Mouse (Mus musculus): ENCODE data around the gene Zan.

Zan gene

DNA sequence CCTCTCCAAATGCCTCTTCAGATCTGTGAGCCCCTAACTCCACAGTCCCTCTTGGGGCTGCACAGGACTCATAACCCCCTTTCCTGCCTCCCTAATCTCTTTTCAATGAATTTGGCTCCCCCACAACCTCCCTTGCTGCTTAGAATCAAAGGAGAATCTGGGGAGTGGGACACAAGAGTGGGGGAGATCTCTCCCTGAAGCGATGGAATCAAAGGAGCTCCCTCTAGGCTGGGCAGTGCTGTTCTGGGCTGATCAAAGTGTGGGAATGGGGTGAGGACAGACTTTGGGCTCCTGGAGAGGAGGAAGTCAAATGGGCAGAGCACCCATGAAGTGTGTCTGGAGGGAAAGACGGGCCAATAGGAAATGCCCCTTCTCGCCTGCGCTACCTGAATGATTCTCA is 125.5 kb downstream of the Zan start:
- DNase-seq (ENCODE audit: low spot score in 2 of 2): no peak

DNA sequence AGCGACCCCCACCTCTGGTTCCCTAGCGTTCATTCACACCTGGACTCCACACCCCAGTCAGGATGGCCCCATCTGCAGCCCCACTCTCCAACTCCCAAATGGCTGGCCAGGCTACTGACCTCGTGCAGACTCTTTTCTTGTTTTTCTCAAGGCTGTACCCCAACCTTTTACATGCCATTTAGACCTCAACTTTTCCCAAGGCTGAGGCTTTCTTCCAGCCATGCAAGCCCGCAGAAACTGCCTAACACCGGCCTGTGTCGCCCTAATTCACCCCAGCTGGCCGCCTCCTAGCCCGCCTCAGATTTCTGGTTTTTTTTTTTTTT is 125.8 kb downstream of the Zan start:
- no peak for DNase-seq (ENCODE audit: low spot score in 2 of 2)

- no peak for DNase-seq (ENCODE audit: low spot score in 2 of 2)
Measured at GRCm38 (mm10) chr5:137350205-137351057, 126.4 kb downstream of the Zan start.

DNA sequence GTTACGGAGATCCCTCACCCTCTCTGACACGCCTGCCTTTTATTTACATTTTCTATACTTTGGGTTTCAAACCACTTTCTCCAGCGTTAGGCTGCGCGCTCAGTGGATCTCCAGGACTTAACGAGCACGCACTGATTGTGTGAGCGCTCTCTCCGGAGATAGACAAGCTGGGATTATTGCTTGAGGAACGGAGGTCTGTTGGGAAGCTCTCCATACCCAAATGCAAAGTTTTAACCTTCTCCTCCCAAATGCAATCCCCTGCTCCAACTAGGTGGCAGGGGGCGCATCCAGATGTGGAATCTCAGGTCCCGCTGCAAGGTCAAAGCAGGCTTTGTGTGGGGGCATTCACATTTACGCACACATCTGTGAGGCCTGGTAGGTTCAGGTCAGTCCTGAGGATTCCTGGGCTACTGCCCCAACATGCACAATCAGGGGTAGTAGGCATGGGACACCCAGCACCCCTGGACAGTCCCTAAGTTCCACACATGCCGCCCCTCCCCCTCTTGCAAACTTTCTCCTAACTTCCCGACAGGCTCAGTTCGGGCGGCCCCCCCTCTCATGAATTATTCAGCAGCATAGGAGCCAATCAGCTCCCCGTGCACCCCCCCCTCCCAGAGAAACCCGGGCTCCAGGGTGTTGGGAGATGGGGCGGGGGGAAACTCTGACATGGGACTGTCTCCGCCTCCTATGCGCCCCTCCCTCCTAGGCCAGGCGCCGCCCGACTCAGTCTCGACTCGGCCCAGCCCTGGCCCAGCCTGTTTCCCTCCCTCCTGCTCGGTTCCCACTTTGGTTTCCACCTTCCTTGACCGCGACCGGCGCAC is 127.3 kb downstream of the Zan start, which contains the start of gene Ephb4:
Gene Ephb4, plus strand, starts transcription at position 726 of the 821 bp plus-strand sequence.
- DNase-seq (ENCODE audit: low spot score in 2 of 2): peak in 1 of 2 experiments; percentile 19

DNA sequence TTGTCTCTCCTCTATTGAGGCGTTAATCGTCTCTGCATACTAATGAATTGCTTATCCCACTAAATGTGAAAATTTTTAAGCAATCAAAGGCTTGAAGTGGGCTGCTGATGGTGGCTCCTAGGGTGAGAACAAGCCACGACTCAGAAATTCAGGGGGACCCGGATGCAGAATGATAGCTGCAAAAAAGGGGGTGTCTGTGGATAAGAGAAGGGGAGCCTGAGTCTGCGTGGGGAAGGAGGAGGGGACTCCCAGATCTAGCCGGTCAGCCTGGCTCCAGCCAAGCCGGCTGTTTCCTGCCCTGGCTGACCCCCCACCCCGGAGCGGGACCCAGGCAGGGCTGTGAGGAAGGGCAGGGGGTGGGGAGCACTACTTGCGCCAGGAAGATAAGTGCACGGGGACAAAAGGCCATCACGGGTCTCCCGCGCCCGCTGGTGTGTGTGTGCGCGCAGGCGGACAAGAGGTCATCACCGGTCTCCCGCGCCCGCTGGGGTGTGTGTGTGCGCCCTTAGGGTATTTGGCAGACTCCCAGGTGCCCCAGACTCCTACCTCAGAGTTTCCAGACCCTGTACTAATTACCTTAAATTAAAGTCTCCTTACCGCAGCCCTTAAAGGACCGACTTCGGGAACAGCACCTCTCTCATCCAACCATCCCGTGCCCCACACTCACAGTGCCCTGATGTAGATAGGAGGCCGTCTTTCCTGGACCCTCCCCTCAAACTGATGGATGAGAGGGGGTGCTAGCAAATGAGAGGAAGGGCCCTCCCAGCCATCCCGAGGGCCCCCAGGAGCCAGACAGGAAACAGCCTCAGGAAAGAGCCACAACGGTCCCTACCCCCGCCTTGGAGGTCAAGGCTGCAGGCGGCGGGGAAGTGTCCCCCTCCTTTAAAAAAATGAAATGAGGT is 128.1 kb downstream of the Zan start:
- DNase-seq (ENCODE audit: low spot score in 2 of 2): no peak

DNA sequence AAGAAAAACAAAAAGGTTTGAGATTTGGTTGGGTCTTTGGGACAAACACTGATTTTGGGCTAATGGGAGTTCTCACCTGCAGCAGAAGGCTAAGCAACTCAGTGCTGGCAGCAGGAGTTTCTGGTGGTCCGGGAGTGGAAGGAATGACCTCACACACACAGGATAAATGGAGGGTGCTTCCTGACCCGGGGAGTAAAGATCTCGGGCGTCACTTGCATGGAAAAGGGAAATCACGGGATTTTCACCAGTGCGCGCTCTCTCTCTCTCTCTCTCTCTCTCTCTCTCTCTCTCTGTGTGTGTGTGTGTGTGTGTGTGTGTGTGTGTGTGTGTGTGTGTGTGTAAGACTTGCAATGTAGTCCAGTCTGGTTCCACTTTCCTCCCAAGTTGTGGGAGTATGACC is 129.0 kb downstream of the Zan start:
- DNase-seq (ENCODE audit: low spot score in 2 of 2): no peak

DNA sequence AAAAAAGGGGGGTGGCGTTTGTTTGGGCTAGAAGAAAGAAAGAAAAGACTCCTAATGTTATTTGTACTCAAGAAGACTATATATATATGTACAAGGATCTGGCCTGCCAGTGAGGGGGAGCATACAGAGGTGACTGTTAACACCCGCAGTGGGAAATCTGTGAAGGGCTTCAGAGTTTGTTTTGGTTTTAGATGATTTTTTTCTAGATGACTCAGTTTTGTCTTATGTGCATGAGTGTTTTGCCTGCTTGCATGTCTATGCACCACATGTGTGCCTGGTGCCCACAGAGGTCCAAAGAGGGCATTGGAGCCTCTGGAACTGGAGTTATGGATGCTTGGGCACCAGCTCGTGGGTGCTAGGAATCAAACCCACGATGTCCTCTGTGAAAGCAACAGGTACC is 129.9 kb downstream of the Zan start:
- DNase-seq (ENCODE audit: low spot score in 2 of 2): no peak

DNA sequence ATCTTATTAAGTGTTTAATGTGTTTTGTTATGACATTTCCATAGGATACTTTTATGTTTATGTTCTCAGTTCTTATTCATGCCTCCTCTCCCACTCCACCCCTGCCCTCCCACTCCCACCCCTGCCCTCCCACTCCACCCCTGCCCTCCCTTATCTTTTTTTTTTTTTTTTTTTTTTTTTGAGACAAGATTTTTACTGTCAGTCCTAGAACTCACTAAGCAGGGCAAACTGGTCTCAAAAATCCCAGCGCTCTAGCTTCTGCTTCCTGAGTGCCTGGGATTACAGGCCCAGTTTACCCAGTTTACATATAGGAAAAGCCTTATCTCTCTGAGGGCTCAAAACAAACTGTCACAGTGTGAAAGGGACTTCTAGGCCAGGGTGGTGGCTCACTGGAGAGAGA is 130.5 kb downstream of the Zan start:
- DNase-seq (ENCODE audit: low spot score in 2 of 2): no peak

- no peak for DNase-seq (ENCODE audit: low spot score in 2 of 2)
Measured at GRCm38 (mm10) chr5:137345821-137346220, 131.0 kb downstream of the Zan start.

DNA sequence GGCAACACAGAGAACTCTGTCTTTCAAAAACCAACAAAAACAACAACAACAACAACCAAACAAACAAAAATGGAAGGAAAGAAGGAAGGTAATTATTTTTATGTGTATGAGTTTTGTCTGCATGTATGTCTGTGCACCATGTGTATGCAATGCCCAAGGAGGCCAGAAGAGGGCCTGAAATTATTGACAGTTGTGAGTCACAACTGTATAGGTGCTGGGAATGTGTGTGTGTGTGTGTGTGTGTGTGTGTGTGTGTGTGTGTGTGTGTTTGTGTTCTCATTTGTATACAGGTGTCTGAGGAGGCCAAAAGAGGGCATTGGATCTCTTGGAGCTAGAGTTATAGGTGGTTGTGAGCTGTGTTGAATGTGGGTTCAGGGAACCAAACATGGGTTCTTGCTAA is 133.0 kb downstream of the Zan start:
- no peak for DNase-seq (ENCODE audit: low spot score in 2 of 2)

DNA sequence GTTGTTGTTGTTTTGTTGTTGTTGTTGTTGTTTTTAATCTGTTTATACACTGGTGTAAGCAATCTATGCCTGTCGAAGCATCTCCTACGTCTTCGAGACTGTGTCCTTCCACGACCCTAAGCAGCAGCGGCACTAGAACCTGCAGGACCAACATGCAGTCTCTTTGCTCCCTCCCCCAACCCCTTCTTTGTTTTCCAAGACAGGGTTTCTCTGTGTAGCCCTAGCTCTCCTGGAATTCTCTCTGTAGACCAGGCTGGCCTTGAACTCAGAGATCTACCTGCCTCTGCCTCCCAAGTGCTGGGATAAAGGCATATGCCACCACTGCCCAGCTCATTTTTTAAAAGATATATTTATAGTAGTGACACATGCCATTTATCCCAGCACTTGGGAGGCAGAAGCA is 133.5 kb downstream of the Zan start:
- no peak for DNase-seq (ENCODE audit: low spot score in 2 of 2)

GRCm38 (mm10) chr5:137342407-137343012 is 134.4 kb downstream of the Zan start:
- DNase-seq (ENCODE audit: low spot score in 2 of 2): no peak

- no peak for DNase-seq (ENCODE audit: low spot score in 2 of 2)
Measured at GRCm38 (mm10) chr5:137340222-137340621, 136.6 kb downstream of the Zan start.

- no peak for DNase-seq (ENCODE audit: low spot score in 2 of 2)
Measured at GRCm38 (mm10) chr5:137339290-137339979, 137.4 kb downstream of the Zan start.

DNA sequence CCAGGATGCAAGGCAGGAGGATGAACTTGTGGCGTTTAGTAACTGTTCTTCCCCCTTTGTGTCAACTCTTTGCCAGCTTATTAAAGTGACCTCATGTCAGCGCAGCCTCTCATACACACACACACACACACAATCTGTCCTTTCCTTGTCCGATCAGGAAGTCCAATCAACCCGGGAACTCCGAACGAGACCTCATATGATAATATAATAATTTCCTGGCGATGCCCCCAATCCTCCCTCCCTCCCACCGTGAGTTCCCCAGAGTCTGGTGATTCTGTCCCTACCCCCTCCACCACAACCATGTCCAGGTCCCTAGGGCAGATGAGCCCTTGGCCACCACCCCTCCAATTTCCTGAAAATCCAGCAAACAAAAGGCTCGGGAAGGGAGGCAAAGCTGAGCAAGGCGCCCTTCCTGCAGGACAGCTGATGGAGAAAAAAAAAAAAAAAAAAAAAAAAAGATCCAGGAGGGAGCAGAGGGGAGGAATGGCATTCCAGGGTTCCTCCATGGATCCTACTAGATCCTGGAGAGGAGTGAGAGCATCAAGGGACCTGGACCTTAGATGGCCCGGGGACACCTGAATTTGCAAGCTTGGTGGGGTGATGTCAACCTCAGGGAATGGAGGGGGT is 138.1 kb downstream of the Zan start:
- DNase-seq (ENCODE audit: low spot score in 2 of 2): no peak

- peak; percentile 73 to 79 for DNase-seq (ENCODE audit: low spot score in 2 of 2)
Measured at GRCm38 (mm10) chr5:137338256-137338655, 138.6 kb downstream of the Zan start.

GRCm38 (mm10) chr5:137337190-137337589 is 139.7 kb downstream of the Zan start:
- DNase-seq (ENCODE audit: low spot score in 2 of 2): no peak

DNA sequence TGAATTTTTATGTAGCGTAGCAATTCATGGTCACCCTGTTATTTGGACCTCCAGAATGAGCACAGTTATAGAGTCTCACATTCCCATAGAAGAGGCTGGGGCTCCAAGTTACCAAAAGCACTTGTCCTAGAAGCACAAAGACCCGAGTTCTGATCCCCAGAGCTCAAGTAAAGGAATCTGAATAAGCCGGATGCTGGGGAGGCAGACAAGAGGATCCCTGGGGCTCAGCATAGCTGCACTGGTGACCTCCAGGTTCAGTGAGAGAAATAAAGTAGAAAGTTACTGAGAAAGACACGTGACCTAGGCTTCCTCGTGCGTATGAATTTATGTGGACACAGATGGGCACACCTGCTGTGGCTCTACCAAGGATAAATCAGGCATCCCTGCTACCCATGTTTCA is 141.8 kb downstream of the Zan start:
- DNase-seq (ENCODE audit: low spot score in 2 of 2): no peak

GRCm38 (mm10) chr5:137334317-137334716 is 142.5 kb downstream of the Zan start:
- no peak for DNase-seq (ENCODE audit: low spot score in 2 of 2)

DNA sequence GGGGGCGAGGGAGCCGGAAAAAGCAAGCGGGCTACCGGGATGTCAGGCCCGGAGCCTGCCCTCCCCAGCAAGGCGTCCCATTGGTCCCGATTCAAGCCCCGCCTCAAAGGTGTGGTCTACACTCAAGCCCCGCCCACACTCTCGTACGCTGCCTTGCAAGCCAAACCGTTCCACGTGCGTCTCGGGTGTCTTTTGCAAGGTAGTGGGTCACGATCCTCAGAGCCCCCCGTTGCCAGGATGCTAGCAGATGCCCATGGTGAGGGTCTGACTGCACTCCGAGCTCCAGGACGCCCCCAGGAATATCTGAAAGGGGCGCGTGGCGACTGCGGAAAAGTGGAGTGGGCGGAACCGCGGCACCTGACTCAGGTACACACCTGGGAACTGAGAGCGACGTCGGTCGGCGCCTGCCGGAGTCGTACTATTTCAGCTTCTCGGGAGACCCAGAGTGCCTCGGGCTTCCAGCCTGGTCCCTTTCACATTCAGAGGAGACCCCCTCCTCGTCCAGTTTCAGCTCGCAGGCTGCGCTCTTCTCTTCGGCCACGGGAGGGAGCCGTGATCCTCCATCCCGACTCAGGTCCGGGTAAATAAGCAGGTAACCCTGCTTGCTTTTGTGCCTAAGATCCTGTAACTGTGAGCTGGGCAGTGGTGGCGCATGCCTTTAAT is 143.2 kb downstream of the Zan start, which contains the start of gene Slc12a9:
Gene Slc12a9, minus strand, starts transcription at position 86 of the 663 bp plus-strand sequence.
- DNase-seq (ENCODE audit: low spot score in 2 of 2): peak; percentile 95
